Mouse (Mus musculus) neural tube, embryonic 12.5 days (tissue): Measurements from ENCODE around the gene Gpr180. TPM values are rescaled to one million over a fixed set of nuclear protein-coding genes. Genes with fewer than 3 reads are reported as not detected.
A peak's percentile ranks its signal among the peaks of the same experiment; 100 is the strongest.
"Not testable (repeated sequence)": the region's sequence is repeated elsewhere in the genome, so short reads cannot be mapped to it uniquely, and the experiment has no call there.

Source experiments
- ATAC-seq: fragments of 200-750 bp; cut with Nextera tagmentation; 2 replicates; pipeline ENCODE4 v1.8.0; 2017; ENCODE audit warnings: low read depth, mild to moderate bottlenecking, moderate TSS enrichment, moderate library complexity; ENCODE audit not compliant: low FRiP score
- H3K27ac ChIP-seq: fragments of 300-500 bp; sonication (generic); 2 replicates; pipeline ENCODE4 v1.5.1; 2016
- H3K27me3 ChIP-seq: fragments of 300-500 bp; sonication (generic); replicated peaks from 2 replicates; pipeline ENCODE4 v1.6.1; 2016; ENCODE audit warnings: mild to moderate bottlenecking
- H3K36me3 ChIP-seq: fragments of 300-500 bp; sonication (generic); 2 replicates; pipeline ENCODE4 v1.6.1; 2016; ENCODE audit warnings: mild to moderate bottlenecking
- H3K4me1 ChIP-seq: fragments of 300-500 bp; sonication (generic); 2 replicates; pipeline ENCODE4 v1.6.1; 2016
- H3K4me2 ChIP-seq: fragments of 300-500 bp; sonication (generic); replicated peaks from 2 replicates; pipeline ENCODE4 v1.6.1; 2016; ENCODE audit warnings: mild to moderate bottlenecking
- H3K4me3 ChIP-seq: fragments of 300-500 bp; sonication (generic); 2 replicates; pipeline ENCODE4 v1.5.1; 2016
- H3K9ac ChIP-seq: fragments of 300-500 bp; sonication (generic); 2 replicates; pipeline ENCODE4 v1.6.1; 2016; ENCODE audit warnings: mild to moderate bottlenecking
- H3K9me3 ChIP-seq: fragments of 300-500 bp; sonication (generic); 2 replicates; pipeline ENCODE4 v1.6.1; 2016; ENCODE audit warnings: mild to moderate bottlenecking
- WGBS: fragments of 180-500 bp; shearing (Covaris S2); methylation state at CpG from one replicate; pipeline ENCODE4 v1.1.7; 2016; 5-methylcytosine and 5-hydroxymethylcytosine counted together
- polyA plus RNA-seq: library from polyadenylated mRNA; unstranded; fragments of >200 nt; fragmentation: Nextera tagmentation; extraction: Ambion mirVana; gene quantifications from 2 replicates; pipeline ENCODE4 v1.2.1, GENCODE M21; 2016

The Gpr180 gene
- polyA plus RNA-seq = 38.9 and 39.0 TPM in 2 replicates

DNA sequence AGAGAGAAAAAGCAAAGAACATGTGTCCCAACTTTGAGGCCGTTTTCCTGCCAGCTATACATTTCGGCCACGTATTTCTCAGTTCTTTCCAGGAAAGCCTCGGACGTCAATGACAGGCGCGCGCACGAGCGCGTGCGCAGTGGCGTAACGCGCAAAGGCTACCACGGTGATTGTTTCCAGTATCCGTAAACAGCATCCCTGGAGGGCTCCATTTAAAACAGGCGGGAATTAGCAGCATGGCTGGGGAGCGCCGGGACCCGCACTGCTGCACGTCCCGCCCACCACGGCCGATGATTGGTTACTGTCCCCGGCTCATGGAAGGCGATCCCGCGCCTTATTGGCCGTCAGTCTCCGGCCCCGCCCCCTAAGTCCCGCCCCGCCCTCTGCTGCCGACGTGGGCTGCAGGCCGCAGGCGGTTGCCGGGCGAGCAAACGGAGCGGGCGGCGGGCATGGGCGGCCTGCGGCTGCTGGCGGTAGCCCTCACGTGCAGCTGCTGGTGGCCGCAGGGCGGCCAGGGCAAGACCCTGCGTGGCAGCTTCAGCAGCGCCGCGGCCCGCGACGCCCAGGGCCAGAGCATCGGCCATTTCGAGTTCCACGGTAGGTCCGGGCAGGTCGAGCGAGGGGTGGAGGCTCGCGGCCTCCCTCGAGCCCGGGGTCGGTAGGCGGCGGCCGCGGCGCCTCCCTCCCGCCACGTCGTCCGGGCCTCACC lies at the start of gene Gpr180:
Gene Gpr180 (plus strand): TSS at position 415 of the 709 bp plus-strand sequence.
- peak within 1 kb of the TSS; percentile 53; the same call in 1 of the 2 replicates for H3K27ac ChIP-seq
- no peaks in the 10 kb centered on the region for H3K9me3 ChIP-seq
- under 1% methylated on average over 66 of the region's 77 CpGs for WGBS
- peak within 1 kb of the TSS; percentile 79 for H3K4me3 ChIP-seq
- peaks cover 3% of the 10 kb centered on the region for H3K4me1 ChIP-seq
- peak within 1 kb of the TSS; percentile 94 for H3K4me2 ChIP-seq
- H3K36me3 ChIP-seq = peaks cover 15% of the 10 kb centered on the region
- H3K9ac ChIP-seq = peak within 1 kb of the TSS; percentile 85
- H3K27me3 ChIP-seq = no peaks in the 10 kb centered on the region
- peak; percentile 96 for ATAC-seq

DNA sequence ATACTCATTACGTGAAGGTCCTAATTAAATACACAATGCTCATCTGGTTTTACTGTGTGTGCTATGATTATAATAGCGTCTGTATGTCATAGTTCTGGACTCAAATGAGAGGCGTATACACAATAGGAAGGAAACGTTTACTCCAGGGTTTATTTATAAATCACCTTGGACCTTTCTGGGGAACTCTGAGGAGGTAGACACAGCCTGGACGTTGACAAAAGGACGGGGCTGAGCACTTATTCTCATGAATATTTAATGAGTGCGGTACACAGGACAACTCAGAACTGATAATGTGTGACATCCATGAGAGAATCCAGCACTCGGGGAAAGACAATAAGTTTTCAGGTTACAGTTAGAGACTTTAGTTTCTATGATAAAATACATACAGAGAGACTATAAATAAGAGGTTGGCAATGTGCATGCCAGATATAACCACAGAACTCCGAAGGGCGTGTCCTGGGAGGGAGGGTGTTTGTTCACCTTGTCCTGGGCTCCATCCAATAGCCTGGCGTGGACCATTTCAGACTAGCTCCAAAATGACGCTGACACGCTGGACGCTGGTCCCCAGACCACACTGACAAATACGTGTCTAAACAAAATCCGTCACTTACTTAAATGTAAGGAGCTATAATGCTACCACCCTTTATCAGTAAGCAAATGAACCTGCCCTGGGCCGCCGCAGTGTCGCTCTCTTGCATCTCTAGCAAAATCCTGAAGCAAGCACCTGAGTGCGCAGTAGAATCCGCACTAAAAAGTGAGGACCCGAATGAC lies 48.3 kb upstream of the Gpr180 start:
- Histone ChIP-seq H3K9ac (peak overlapping the region; percentile 56), H3K4me1 (peaks cover 14% of the 10 kb centered on the region; the same call in 1 of the 2 replicates), H3K9me3 (no peaks in the 10 kb centered on the region), H3K36me3 (no peaks in the 10 kb centered on the region), H3K4me2 (peak overlapping the region; percentile 69), H3K4me3 (peak overlapping the region; percentile 63), H3K27ac (no peak overlapping the region), H3K27me3 (no peaks in the 10 kb centered on the region)
- peak; percentile 58 for ATAC-seq
- WGBS = 10% methylated on average over 22 of the region's 22 CpGs

DNA sequence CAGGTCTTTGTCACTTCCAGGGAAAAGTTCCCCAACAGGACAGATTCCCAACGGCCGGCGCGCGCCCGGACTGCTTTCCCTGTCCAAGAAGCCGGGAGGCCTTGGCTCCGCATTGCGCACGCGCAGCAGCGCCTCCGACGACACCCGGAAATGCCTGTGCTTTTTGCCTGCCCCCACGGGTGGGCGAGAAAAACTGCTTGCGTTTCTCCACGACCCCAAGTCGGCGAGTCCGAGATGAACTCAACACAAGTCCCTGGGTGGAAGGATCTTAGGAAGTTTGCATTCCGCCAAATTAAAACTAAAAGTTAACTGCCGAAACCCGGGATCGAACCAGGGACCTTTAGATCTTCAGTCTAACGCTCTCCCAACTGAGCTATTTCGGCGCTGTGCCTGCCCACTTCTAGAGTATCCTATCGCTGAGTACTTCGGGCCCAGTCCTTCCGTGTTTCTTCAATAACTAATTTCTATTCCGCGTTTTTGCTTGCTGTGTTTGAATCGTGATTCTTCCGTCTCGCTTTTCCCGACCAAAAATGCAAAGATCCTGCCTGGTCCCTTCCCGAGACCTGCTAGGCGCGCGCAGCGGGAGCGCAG lies 47.6 kb upstream of the Gpr180 start:
- H3K4me3 ChIP-seq = peak overlapping the region; percentile 63
- peak overlapping the region; percentile 69 for H3K4me2 ChIP-seq
- H3K27me3 ChIP-seq = no peaks in the 10 kb centered on the region
- H3K9ac ChIP-seq = peak overlapping the region; percentile 56
- no peaks in the 10 kb centered on the region for H3K36me3 ChIP-seq
- peak; percentile 81 for ATAC-seq
- peaks cover 14% of the 10 kb centered on the region; the same call in 1 of the 2 replicates for H3K4me1 ChIP-seq
- no peaks in the 10 kb centered on the region for H3K9me3 ChIP-seq
- under 1% methylated on average over 44 of the region's 44 CpGs for WGBS
- H3K27ac ChIP-seq = no peak overlapping the region

DNA sequence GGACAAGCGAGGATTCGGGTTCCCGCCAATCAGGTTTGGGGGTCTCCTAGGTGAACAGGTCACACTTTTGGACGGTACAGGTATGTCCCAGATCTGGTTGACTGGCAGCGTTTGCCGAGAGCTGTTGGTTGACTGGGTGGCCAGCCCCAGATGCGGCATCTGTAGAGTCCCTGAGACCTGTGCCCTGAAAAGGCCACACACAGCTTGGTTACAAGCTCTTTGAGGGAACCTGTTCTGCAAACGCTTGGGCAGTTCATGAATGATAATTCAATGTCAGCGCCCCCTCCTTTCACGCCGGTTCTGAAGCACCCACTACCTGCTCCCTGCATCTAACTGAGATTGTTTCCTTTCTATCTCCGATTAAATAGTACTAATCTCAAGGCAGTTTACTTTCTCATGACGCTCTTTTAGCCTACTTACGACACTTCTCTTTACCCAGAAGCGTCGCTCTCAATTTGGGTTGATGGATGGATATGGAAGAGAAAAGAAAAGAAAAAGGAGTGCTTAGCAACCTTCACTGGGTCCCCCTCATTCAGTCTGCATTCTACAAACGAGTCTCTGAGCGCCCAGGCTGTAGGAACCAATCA lies 47.1 kb upstream of the Gpr180 start:
- Histone ChIP-seq H3K36me3 (no peaks in the 10 kb centered on the region), H3K27me3 (no peaks in the 10 kb centered on the region), H3K9ac (0 out of 2 replicates have a peak overlapping the region, but pooled peaks have one; percentile 40), H3K4me2 (peak overlapping the region; percentile 69), H3K9me3 (no peaks in the 10 kb centered on the region), H3K4me3 (peak overlapping the region; percentile 63), H3K4me1 (peaks cover 14% of the 10 kb centered on the region; the same call in 1 of the 2 replicates), H3K27ac (no peak overlapping the region)
- WGBS = under 1% methylated on average over 18 of the region's 18 CpGs
- peak; percentile 43 for ATAC-seq

DNA sequence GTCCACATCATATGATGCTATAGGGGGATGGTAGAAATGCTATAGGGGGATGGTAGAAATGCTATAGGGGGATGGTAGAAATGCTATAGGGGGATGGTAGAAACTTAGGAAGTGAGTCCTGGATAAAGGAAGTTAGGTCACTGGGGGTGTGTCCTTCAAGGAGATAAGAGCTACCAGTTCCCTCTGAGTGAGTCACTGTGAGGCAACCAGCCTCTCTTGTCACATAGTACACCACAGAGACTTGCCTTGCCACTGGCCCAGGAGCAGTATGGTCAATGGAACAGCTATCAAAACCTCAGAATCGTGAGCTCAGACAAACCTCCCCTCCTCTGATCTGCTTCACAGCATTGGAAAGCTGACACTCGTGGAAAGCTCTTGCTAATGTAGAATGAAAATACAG lies 38.7 kb upstream of the Gpr180 start:
- no peak overlapping the region for H3K4me2 ChIP-seq
- WGBS = 72% methylated on average over 2 of the region's 2 CpGs
- H3K27me3 ChIP-seq = no peaks in the 10 kb centered on the region
- no peak overlapping the region for H3K27ac ChIP-seq
- H3K9ac ChIP-seq = no peak overlapping the region
- H3K4me3 ChIP-seq = no peak overlapping the region
- no peaks in the 10 kb centered on the region for H3K36me3 ChIP-seq
- no peak for ATAC-seq
- no peaks in the 10 kb centered on the region for H3K4me1 ChIP-seq
- no peaks in the 10 kb centered on the region for H3K9me3 ChIP-seq

DNA sequence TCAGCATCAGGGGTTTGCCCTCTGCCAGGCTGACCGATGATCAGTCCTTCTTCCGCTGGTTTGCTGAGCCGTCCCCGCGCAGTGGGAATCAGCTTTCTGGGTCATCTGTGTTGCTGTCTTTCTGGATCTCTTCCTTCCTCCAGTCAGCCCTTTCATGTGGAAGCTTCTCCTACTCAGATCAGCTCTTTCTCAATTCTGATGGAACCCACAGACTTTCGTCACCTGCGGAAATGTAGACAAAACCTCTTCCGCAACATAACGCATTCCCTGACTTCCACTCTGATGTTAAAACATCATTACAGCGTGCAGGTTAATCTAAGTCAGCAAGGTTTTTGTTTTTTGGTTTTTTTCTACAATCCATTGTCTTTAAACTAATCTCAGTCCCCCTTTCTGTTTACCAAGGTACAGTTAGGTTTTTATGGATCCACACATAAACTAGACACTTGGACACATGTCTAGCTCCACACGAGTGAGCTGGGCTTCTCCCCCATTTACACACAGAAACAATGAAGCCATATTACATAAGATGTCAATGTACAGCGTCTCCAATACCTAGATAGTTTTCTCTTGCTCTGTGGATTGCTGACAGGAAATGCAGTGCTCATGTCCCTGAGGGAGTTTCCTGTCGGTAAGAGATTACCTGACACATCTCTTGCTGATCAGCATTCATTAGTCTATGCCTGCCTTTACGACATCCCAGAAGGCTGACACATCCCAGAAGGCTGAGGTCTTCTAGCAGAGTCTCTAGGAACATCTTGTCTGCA lies 35.5 kb upstream of the Gpr180 start:
- no peak overlapping the region for H3K9ac ChIP-seq
- no peak overlapping the region for H3K27ac ChIP-seq
- H3K4me1 ChIP-seq = no peaks in the 10 kb centered on the region
- H3K9me3 ChIP-seq = no peaks in the 10 kb centered on the region
- H3K4me3 ChIP-seq = no peak overlapping the region
- H3K4me2 ChIP-seq = no peak overlapping the region
- no peaks in the 10 kb centered on the region for H3K36me3 ChIP-seq
- H3K27me3 ChIP-seq = no peaks in the 10 kb centered on the region
- WGBS = 86% methylated on average over 14 of the region's 14 CpGs
- ATAC-seq = no peak

DNA sequence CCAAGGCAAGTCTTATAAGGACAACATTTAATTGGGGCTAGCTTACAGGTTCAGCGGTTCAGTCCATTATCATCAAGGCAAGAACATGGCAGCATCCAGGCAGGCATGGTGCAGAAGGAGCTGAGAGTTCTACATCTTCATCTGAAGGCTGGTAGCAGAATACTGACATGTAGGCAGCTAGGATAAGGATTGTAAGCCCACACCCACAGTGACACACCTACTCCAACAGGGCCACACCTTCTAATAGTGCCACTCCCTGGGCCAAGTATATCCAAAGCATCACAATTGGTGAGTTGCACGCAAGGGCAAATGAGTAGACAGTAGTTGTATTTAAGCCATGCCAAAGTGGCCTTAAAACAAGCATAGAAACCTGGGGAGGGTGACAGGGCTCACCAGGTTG lies 29.5 kb upstream of the Gpr180 start:
- H3K9me3 ChIP-seq, H3K27me3 ChIP-seq, H3K4me3 ChIP-seq, H3K27ac ChIP-seq, H3K4me2 ChIP-seq, H3K9ac ChIP-seq, H3K4me1 ChIP-seq, ATAC-seq: not testable (repeated sequence)
- WGBS = 94% methylated on average over 2 of the region's 2 CpGs
- peaks cover 14% of the 10 kb centered on the region for H3K36me3 ChIP-seq

DNA sequence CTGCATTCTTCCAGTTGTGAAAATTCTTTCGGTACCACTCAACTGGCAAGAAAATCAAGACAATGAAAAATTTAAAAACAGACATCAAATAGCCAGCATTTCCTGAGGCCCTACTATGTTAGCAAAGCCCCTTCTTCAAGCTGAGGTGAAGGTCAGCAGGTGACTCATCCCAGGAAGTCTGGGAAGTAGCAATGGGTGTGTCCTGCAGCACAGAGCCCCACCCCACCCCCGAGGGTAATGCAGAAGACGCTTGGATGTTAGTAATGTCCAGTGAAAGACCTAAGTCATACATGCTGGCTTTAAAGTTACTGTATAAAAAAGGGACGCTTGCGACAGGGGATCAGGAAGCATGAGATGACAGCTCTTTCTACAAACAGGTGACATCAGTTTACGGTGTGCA lies 23.8 kb upstream of the Gpr180 start:
- peaks cover 64% of the 10 kb centered on the region for H3K36me3 ChIP-seq

DNA sequence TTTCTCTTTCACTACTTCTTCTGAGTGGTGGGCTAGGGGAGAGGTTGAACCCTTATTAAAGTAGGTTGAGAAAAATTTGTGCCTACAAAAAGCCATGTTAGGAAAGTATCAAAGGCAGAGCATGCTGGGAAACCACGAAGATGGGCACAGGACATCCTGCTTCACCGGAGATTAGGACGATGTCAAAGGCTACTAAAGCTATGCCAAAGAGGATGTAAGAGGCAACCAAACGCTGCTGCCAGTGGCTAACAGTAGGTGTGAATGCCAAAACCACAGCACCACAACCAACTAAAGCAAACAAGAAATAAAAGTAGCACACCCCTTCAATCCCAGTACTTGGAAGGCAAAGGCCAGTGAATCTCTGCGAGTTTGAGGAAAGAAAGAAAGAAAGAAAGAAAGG lies 12.8 kb upstream of the Gpr180 start:
- no peak for ATAC-seq
- Histone ChIP-seq H3K36me3 (peaks cover 73% of the 10 kb centered on the region), H3K4me1 (no peaks in the 10 kb centered on the region), H3K27me3 (no peaks in the 10 kb centered on the region), H3K9ac (no peak overlapping the region), H3K4me3 (no peak overlapping the region), H3K27ac (no peak overlapping the region), H3K4me2 (no peak overlapping the region), H3K9me3 (no peaks in the 10 kb centered on the region)
- WGBS = 93% methylated on average over 5 of the region's 5 CpGs

More for the DNA sequence above, 23.8 kb upstream of the Gpr180 start:
- H3K27ac ChIP-seq = no peak overlapping the region
- H3K9ac ChIP-seq = no peak overlapping the region
- H3K4me1 ChIP-seq = no peaks in the 10 kb centered on the region
- 94% methylated on average over 6 of the region's 6 CpGs for WGBS
- no peaks in the 10 kb centered on the region for H3K27me3 ChIP-seq
- no peak overlapping the region for H3K4me2 ChIP-seq
- H3K9me3 ChIP-seq = no peaks in the 10 kb centered on the region
- H3K4me3 ChIP-seq = no peak overlapping the region
- no peak for ATAC-seq

DNA sequence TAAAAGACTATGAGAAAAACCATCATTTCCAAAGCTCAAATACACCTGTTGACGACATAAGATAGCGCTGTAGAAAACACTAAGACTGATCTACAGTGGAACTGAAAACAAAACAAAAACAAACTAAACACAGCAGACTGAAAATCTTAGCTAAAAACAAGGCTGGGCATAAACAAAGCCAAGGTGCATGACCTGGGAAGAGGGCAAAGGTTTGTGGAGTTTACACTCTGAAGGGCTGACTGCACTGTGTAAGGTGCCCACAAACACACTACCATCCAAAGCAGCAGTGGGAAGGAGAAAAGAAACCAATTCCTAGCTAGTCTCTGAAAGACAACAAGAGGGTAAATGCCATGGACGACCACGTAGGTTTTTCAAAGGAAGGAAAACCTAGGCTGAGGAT lies 12.2 kb upstream of the Gpr180 start:
- Histone ChIP-seq H3K27ac (no peak overlapping the region), H3K27me3 (no peaks in the 10 kb centered on the region), H3K4me1 (no peaks in the 10 kb centered on the region), H3K4me2 (no peak overlapping the region), H3K9me3 (no peaks in the 10 kb centered on the region), H3K9ac (no peak overlapping the region), H3K36me3 (peaks cover 68% of the 10 kb centered on the region), H3K4me3 (no peak overlapping the region)
- WGBS = 91% methylated on average over 4 of the region's 4 CpGs
- ATAC-seq = no peak

DNA sequence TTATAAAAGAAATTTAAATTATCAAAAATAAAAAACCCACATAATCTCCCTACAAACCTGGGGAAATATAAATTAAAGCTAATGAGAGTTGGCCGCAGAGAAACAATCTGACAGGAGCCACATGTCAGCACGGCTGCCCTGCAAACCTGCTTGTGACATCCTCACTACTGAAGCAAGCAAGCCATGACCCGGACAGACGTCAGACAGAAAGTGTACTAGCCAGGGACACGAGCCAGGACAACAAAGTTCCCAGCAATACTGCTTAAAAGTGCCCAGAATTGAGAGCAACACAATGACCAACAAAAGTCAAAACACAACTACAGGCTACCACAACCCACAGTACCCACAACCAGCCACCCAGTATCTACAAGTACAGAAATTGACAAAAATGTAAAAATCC lies 10.7 kb upstream of the Gpr180 start:
- ATAC-seq = no peak
- Histone ChIP-seq H3K27me3 (no peaks in the 10 kb centered on the region), H3K4me3 (no peak overlapping the region), H3K9ac (no peak overlapping the region), H3K27ac (no peak overlapping the region), H3K4me1 (peaks cover under 1% of the 10 kb centered on the region), H3K4me2 (no peak overlapping the region), H3K9me3 (no peaks in the 10 kb centered on the region), H3K36me3 (peaks cover 55% of the 10 kb centered on the region)
- WGBS = 96% methylated on average over 5 of the region's 5 CpGs
